Mouse (Mus musculus) limb, embryonic 10.5 days (tissue): Measurements from ENCODE around the gene Supt5. TPM values are rescaled to one million over a fixed set of nuclear protein-coding genes. Genes with fewer than 3 reads are reported as not detected.
A peak's percentile ranks its signal among the peaks of the same experiment; 100 is the strongest.

ENCODE experiments used
- DNase-seq: peaks from one replicate; pipeline ENCODE4 v3.0.0-alpha.2; 2017; ENCODE audit warnings: low spot score
- H3K27ac ChIP-seq: fragments of 300-500 bp; sonication (generic); 2 replicates; pipeline ENCODE4 v1.5.1; 2016; ENCODE audit warnings: mild to moderate bottlenecking
- H3K27me3 ChIP-seq: fragments of 300-500 bp; sonication (generic); 2 replicates; pipeline ENCODE4 v1.6.1; 2016; ENCODE audit warnings: low read depth, mild to moderate bottlenecking; ENCODE audit not compliant: poor library complexity, severe bottlenecking
- H3K36me3 ChIP-seq: fragments of 300-500 bp; sonication (generic); 2 replicates; pipeline ENCODE4 v1.6.1; 2016; ENCODE audit warnings: mild to moderate bottlenecking, moderate library complexity
- H3K4me1 ChIP-seq: fragments of 300-500 bp; sonication (generic); 2 replicates; pipeline ENCODE4 v1.6.1; 2016
- H3K4me3 ChIP-seq: fragments of 300-500 bp; sonication (generic); 2 replicates; pipeline ENCODE4 v1.5.1; 2016; ENCODE audit warnings: mild to moderate bottlenecking, moderate library complexity
- H3K9me3 ChIP-seq: fragments of 300-500 bp; sonication (generic); replicated peaks from 2 replicates; pipeline ENCODE4 v1.6.1; 2016; ENCODE audit warnings: mild to moderate bottlenecking
- WGBS: fragments of 180-500 bp; shearing (Covaris S2); methylation state at CpG from one replicate; pipeline ENCODE4 v1.1.7; 2016; 5-methylcytosine and 5-hydroxymethylcytosine counted together
- polyA plus RNA-seq: library from polyadenylated mRNA; unstranded; fragments of >200 nt; fragmentation: Nextera tagmentation; extraction: Ambion mirVana; gene quantifications from 2 replicates; pipeline ENCODE4 v1.2.1, GENCODE M21; 2016

Gene Supt5
- polyA plus RNA-seq, 1 experiment from 2014 or later: 123 TPM

- Histone ChIP-seq H3K27me3 (no peaks in the 10 kb centered on the region), H3K27ac (no peak overlapping the region), H3K9me3 (no peaks in the 10 kb centered on the region), H3K36me3 (peaks cover 66% of the 10 kb centered on the region), H3K4me3 (no peak overlapping the region), H3K4me1 (peaks cover 32% of the 10 kb centered on the region)
- DNase-seq: no peak
- WGBS: 88% methylated on average over 3 of the region's 3 CpGs
Measured at GRCm38 (mm10) chr7:28355221-28355620, 16.7 kb upstream of the Supt5 start.

- 92% methylated on average over 3 of the region's 3 CpGs for WGBS
- H3K36me3 ChIP-seq: peaks cover 60% of the 10 kb centered on the region
Measured at GRCm38 (mm10) chr7:28354596-28354995, 16.1 kb upstream of the Supt5 start.

GRCm38 (mm10) chr7:28354113-28354581 is 15.6 kb upstream of the Supt5 start:
- no peak for DNase-seq
- 88% methylated on average over 3 of the region's 3 CpGs for WGBS
- peaks cover 55% of the 10 kb centered on the region for H3K36me3 ChIP-seq
- H3K4me3 ChIP-seq: no peak overlapping the region
- H3K4me1 ChIP-seq: peaks cover 42% of the 10 kb centered on the region
- no peaks in the 10 kb centered on the region for H3K9me3 ChIP-seq
- no peaks in the 10 kb centered on the region for H3K27me3 ChIP-seq
- no peak overlapping the region for H3K27ac ChIP-seq

More at GRCm38 (mm10) chr7:28354596-28354995, 16.1 kb upstream of the Supt5 start:
- peaks cover 38% of the 10 kb centered on the region for H3K4me1 ChIP-seq
- no peaks in the 10 kb centered on the region for H3K9me3 ChIP-seq
- DNase-seq: no peak
- H3K27ac ChIP-seq: no peak overlapping the region
- no peaks in the 10 kb centered on the region for H3K27me3 ChIP-seq
- no peak overlapping the region for H3K4me3 ChIP-seq

- H3K36me3 ChIP-seq: peaks cover 47% of the 10 kb centered on the region
- H3K27ac ChIP-seq: no peak overlapping the region
- H3K4me3 ChIP-seq: no peak overlapping the region
- peaks cover 43% of the 10 kb centered on the region for H3K4me1 ChIP-seq
- H3K27me3 ChIP-seq: no peaks in the 10 kb centered on the region
- 100% methylated on average over 2 of the region's 2 CpGs for WGBS
- H3K9me3 ChIP-seq: no peaks in the 10 kb centered on the region
- DNase-seq: no peak
Measured at GRCm38 (mm10) chr7:28353267-28353666, 14.7 kb upstream of the Supt5 start.

GRCm38 (mm10) chr7:28351676-28352191 is 13.2 kb upstream of the Supt5 start:
- H3K4me1 ChIP-seq: peaks cover 27% of the 10 kb centered on the region
- no peak for DNase-seq
- 41% methylated on average over 4 of the region's 4 CpGs for WGBS
- no peaks in the 10 kb centered on the region for H3K9me3 ChIP-seq
- H3K27me3 ChIP-seq: no peaks in the 10 kb centered on the region
- peak overlapping the region; percentile 93 for H3K4me3 ChIP-seq
- peaks cover 47% of the 10 kb centered on the region for H3K36me3 ChIP-seq
- H3K27ac ChIP-seq: peak overlapping the region; percentile 96

- no peaks in the 10 kb centered on the region for H3K9me3 ChIP-seq
- H3K4me3 ChIP-seq: peak within 1 kb of the TSS; percentile 93
- H3K27ac ChIP-seq: peak within 1 kb of the TSS; percentile 96
- WGBS: under 1% methylated on average over 50 of the region's 50 CpGs
- H3K27me3 ChIP-seq: no peaks in the 10 kb centered on the region
- H3K4me1 ChIP-seq: peaks cover 23% of the 10 kb centered on the region
- H3K36me3 ChIP-seq: peaks cover 39% of the 10 kb centered on the region
- DNase-seq: peak; percentile 99
Measured at GRCm38 (mm10) chr7:28350155-28350883, 11.8 kb upstream of the Supt5 start, which contains the start of gene Rps16. Gene Rps16, plus strand, starts transcription at chr7:28350652.

- no peaks in the 10 kb centered on the region for H3K9me3 ChIP-seq
- 87% methylated on average over 7 of the region's 7 CpGs for WGBS
- peaks cover 23% of the 10 kb centered on the region for H3K4me1 ChIP-seq
- H3K27ac ChIP-seq: no peak overlapping the region
- H3K4me3 ChIP-seq: no peak overlapping the region
- no peak for DNase-seq
- no peaks in the 10 kb centered on the region for H3K27me3 ChIP-seq
- peaks cover 23% of the 10 kb centered on the region for H3K36me3 ChIP-seq
Measured at GRCm38 (mm10) chr7:28348601-28349000, 10.1 kb upstream of the Supt5 start.

GRCm38 (mm10) chr7:28347746-28348145 is 9.2 kb upstream of the Supt5 start:
- 87% methylated on average over 3 of the region's 3 CpGs for WGBS
- peaks cover 23% of the 10 kb centered on the region for H3K4me1 ChIP-seq
- peaks cover 14% of the 10 kb centered on the region for H3K36me3 ChIP-seq
- no peaks in the 10 kb centered on the region for H3K27me3 ChIP-seq
- H3K27ac ChIP-seq: no peak overlapping the region
- no peak for DNase-seq
- no peak overlapping the region for H3K4me3 ChIP-seq
- H3K9me3 ChIP-seq: no peaks in the 10 kb centered on the region

- no peaks in the 10 kb centered on the region for H3K27me3 ChIP-seq
- H3K27ac ChIP-seq: no peak overlapping the region
- peaks cover 33% of the 10 kb centered on the region for H3K4me1 ChIP-seq
- WGBS: 11% methylated on average over 4 of the region's 4 CpGs
- DNase-seq: peak; percentile 90
- H3K9me3 ChIP-seq: no peaks in the 10 kb centered on the region
- H3K36me3 ChIP-seq: no peaks in the 10 kb centered on the region
- no peak overlapping the region for H3K4me3 ChIP-seq
Measured at GRCm38 (mm10) chr7:28344637-28345036, 6.1 kb upstream of the Supt5 start.

- H3K9me3 ChIP-seq: no peaks in the 10 kb centered on the region
- no peaks in the 10 kb centered on the region for H3K27me3 ChIP-seq
- peak overlapping the region; percentile 76 for H3K27ac ChIP-seq
- 28% methylated on average over 7 of the region's 7 CpGs for WGBS
- H3K4me3 ChIP-seq: 0 out of 2 replicates have a peak overlapping the region, but pooled peaks have one; percentile 10
- 0 out of 2 replicates have a peak, but pooled peaks cover 3% of the 10 kb centered on the region for H3K36me3 ChIP-seq
- H3K4me1 ChIP-seq: peaks cover 35% of the 10 kb centered on the region
- no peak for DNase-seq
Measured at GRCm38 (mm10) chr7:28341381-28341780, 2.8 kb upstream of the Supt5 start.

- 83% methylated on average over 19 of the region's 19 CpGs for WGBS
- no peak for DNase-seq
- H3K4me3 ChIP-seq: peak overlapping the region; percentile 73
- H3K27ac ChIP-seq: peak overlapping the region; percentile 93
- H3K36me3 ChIP-seq: peaks cover 22% of the 10 kb centered on the region
- no peaks in the 10 kb centered on the region for H3K27me3 ChIP-seq
- H3K9me3 ChIP-seq: no peaks in the 10 kb centered on the region
- H3K4me1 ChIP-seq: peaks cover 35% of the 10 kb centered on the region
Measured at GRCm38 (mm10) chr7:28339213-28339917, 819 bp upstream of the Supt5 start.

GRCm38 (mm10) chr7:28335471-28335870 is 3.1 kb downstream of the Supt5 start:
- Histone ChIP-seq H3K4me1 (peaks cover 13% of the 10 kb centered on the region), H3K9me3 (no peaks in the 10 kb centered on the region), H3K4me3 (no peak overlapping the region), H3K36me3 (peaks cover 58% of the 10 kb centered on the region), H3K27ac (no peak overlapping the region), H3K27me3 (no peaks in the 10 kb centered on the region)
- no peak for DNase-seq
- 94% methylated on average over 2 of the region's 2 CpGs for WGBS

GRCm38 (mm10) chr7:28334534-28334933 is 4.0 kb downstream of the Supt5 start:
- Histone ChIP-seq H3K27ac (no peak overlapping the region), H3K9me3 (no peaks in the 10 kb centered on the region), H3K4me3 (no peak overlapping the region), H3K4me1 (peaks cover 11% of the 10 kb centered on the region), H3K27me3 (no peaks in the 10 kb centered on the region), H3K36me3 (peaks cover 68% of the 10 kb centered on the region)
- WGBS: 90% methylated on average over 4 of the region's 4 CpGs
- DNase-seq: no peak
